Mouse (Mus musculus): ENCODE results near the gene Ttc27. TPM values are rescaled to one million over a fixed set of nuclear protein-coding genes. Genes with fewer than 3 reads are reported as not detected.
"Not testable (repeated sequence)": the region's sequence is repeated elsewhere in the genome, so short reads cannot be mapped to it uniquely, and the experiment has no call there.

The Ttc27 gene
- 10 to 100 TPM; 27.7 to 28.5 TPM for total RNA-seq (2021)
- long read RNA-seq, experiment 1, transcript Ttc27-201 (20 exons, 2,838 nt): major isoform, 5 of 10 reads
- long read RNA-seq, experiment 1, partial matches to known transcripts: 1 of 10 reads
- long read RNA-seq, experiment 1, other reads (novel, unspliced or antisense): 3 of 10 reads
- long read RNA-seq, experiment 2, transcript Ttc27-201 (20 exons, 2,838 nt): major isoform, 7 of 14 reads
- long read RNA-seq, experiment 2, partial matches to known transcripts: 2 of 14 reads
- long read RNA-seq, experiment 2, other reads (novel, unspliced or antisense): 4 of 14 reads

DNA sequence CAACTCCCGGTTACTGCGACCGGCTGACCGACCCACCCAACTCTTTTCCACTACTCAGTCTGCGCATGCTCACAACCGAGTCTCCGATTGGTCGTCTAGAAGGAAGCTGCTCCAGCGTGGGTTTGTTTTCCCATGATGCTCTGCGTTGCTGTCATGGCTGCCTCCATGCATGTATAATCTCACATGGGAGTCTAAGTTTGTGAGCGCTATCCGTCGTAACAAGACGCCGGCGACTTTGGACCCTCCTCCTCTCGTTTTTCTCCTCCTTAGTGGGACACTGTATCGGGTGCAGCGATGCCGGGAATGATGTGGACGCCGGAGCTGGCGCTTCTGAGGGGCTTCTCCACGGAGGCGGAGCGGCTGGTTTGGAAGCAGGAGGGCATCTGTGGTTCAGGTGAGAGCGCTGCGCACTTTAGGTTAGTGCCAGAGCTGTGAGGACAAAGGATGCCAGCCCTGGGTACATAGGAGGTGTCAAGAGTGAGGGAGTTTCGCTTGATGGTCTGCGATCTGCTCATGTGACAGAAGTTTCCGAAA lies at the start of gene Ttc27:
TSS of gene Ttc27 (plus strand) at position 115 of the 534 bp plus-strand sequence.
- peak; percentile 95 to 97 for DNase-seq (ENCODE audit: low spot score in 2 of 2)
- no peak for TF ChIP-seq CTCF (conservative IDR thresholded peaks at IDR 0.05)
- peak within 1 kb of the TSS; percentile 81 for H3K4me3 ChIP-seq
- H3K27ac ChIP-seq: peak within 1 kb of the TSS; percentile 73

DNA sequence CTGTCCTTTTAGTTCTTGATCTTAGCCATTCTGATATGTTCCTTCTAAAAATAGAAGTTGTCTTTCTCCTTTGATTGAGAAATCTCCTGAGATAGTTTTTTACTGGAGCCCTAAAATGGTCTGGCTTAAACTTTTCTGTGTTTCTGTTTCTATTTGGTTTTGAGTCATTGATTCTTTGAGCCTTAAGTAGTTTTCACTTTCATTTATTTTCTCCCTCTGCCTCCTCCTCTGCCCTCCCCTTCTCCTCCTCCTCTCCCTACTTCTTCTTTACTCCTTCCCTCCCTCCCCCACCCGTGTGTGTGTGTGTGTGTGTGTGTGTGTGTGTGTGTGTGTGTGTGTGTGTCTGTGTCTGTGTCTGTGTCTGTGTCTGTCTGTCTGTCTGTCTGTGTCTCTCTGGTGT lies 49.5 kb upstream of the Ttc27 start:
- DNase-seq (ENCODE audit: low spot score in 2 of 2): no peak
- Histone ChIP-seq H3K27ac (no peak overlapping the region), H3K4me3 (no peak overlapping the region)
- no peak for TF ChIP-seq CTCF (conservative IDR thresholded peaks at IDR 0.05)

DNA sequence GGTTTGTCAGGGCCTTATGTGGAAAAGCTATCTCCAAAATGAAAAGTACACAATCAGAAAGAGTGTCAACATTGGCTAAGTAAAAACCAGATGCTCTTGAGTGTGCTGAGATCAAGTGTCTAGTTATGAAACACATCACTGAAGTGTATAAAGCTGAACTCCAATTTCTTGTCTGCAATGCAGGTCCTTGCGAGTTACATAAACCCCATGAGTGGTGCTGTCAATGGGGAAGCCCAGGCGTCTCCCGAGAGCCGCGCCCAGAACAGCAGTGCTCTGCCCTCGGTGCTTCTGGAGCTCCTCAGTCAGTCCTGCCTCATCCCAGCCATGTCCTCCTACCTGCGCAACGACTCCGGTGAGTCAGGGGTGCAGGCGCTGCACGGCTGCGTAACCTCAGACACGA lies 47.5 kb upstream of the Ttc27 start:
- DNase-seq (ENCODE audit: low spot score in 2 of 2): no peak
- Histone ChIP-seq H3K27ac (no peak overlapping the region), H3K4me3 (no peak overlapping the region)
- TF ChIP-seq CTCF (conservative IDR thresholded peaks at IDR 0.05): no peak

DNA sequence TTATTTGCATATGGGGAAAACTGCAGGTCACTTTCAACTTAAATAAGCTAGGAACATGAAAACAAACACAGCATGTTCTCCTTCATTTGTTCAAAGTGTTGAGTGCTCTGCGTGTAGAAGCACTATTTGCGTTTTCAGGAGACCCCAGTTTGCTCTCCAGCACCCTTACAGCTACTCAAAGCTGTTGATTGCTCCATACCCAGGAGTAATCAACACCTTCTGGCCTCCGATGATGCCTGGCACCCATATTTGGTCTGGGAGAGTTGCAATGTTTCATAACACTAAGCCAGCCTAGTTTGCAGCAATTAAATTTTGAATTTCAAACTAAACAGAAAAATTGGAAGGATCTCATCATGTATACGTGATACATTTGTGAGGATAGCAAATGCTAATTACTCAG lies 45.1 kb upstream of the Ttc27 start:
- no peak for DNase-seq (ENCODE audit: low spot score in 2 of 2)
- TF ChIP-seq CTCF (conservative IDR thresholded peaks at IDR 0.05): no peak
- Histone ChIP-seq H3K27ac (no peak overlapping the region), H3K4me3 (no peak overlapping the region)

- H3K27ac ChIP-seq: no peak overlapping the region
- TF ChIP-seq CTCF (conservative IDR thresholded peaks at IDR 0.05): peak; percentile 88
- H3K4me3 ChIP-seq: no peak overlapping the region
- peak; percentile 24 to 45 for DNase-seq (ENCODE audit: low spot score in 2 of 2)
These were observed 44.3 kb upstream of the Ttc27 start for GRCm38 (mm10) chr17:74673251-74673650.

DNA sequence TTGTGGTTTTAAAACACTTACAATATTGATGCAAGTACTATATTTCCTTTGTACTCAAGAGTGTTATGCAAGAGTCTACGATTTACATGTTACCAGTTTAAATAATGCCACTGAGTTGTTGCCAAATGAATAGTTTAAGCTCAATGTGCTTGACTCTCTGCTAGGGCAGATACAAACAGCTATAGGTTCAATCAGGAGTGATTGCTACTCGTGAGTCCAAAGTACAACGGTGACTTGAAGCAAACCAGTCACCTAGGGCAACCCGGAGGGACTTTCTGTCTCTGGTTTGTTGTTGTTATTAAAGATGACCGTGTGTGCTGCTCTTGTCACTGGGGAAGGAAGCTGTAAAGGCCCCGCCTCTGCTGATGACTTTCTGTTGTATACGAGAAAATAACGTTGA lies 39.5 kb upstream of the Ttc27 start:
- no peak overlapping the region for H3K27ac ChIP-seq
- no peak overlapping the region for H3K4me3 ChIP-seq
- no peak for TF ChIP-seq CTCF (conservative IDR thresholded peaks at IDR 0.05)
- no peak for DNase-seq (ENCODE audit: low spot score in 2 of 2)

DNA sequence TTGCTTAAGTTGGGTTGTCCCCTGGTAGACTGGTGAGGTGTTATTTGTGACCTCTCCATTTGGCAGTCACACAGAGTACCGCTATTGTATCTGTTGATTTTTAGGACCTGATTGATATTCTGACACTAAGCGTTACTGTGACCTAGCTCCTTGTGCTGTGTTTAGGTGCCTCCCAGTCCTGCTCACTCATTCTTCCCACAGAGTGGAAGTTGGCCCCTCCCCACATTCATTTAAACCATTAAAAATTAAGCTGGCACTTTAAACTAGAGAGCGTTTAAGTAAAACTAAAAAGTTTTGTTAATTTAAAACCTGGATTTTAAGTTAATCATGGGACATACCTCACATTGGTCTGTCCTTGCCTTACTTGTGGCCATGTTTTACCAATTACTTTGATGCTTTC lies 32.6 kb upstream of the Ttc27 start:
- H3K4me3 ChIP-seq: no peak overlapping the region
- DNase-seq (ENCODE audit: low spot score in 2 of 2): no peak
- no peak for TF ChIP-seq CTCF (conservative IDR thresholded peaks at IDR 0.05)
- H3K27ac ChIP-seq: no peak overlapping the region

DNA sequence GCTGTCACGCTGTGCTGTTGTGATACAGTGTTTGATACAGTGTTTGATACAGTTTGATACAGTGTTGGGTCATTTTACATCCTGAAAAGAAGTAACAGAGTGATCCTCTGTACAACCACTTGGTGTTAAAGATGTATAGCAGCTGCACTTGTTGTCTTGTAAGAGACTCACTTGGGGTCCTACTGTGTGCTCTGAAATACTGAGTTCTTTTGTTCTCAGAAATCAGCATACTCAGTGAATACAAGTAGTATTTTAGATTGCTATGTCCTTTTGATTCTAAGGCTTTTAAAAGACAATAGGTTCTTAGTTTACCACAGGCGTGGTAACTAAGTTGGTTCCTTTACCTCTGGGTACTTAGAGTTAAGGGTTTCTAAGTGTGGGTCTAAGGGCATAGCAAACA lies 29.0 kb upstream of the Ttc27 start:
- H3K4me3 ChIP-seq: no peak overlapping the region
- no peak for DNase-seq (ENCODE audit: low spot score in 2 of 2)
- no peak for TF ChIP-seq CTCF (conservative IDR thresholded peaks at IDR 0.05)
- H3K27ac ChIP-seq: no peak overlapping the region

DNA sequence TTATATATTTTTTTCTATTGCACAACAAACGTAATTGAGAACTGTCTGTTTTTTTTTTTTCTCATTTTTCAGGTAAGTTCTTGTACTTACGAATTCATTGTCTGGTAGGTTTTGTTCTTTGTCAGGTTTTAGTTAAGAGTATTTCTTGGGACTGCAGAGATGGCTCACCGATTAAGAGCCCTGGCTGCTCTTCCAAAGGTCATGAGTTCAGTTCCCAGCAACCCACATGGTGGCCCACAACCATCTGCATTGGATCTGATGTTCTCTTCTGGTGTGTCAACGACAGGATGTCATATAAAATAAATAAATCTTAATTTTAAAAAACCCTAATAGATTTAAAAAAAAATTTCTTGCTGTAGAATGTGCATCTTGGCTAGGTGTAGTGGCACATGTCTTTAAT lies 28.1 kb upstream of the Ttc27 start:
- Histone ChIP-seq H3K27ac (no peak overlapping the region), H3K4me3 (no peak overlapping the region)
- no peak for TF ChIP-seq CTCF (conservative IDR thresholded peaks at IDR 0.05)
- no peak for DNase-seq (ENCODE audit: low spot score in 2 of 2)

GRCm38 (mm10) chr17:74701661-74702060 lies 15.9 kb upstream of the Ttc27 start:
- H3K27ac ChIP-seq; DNase-seq (ENCODE audit: low spot score in 2 of 2); H3K4me3 ChIP-seq: not testable (repeated sequence)

- Histone ChIP-seq H3K4me3 (no peak overlapping the region), H3K27ac (no peak overlapping the region)
- no peak for TF ChIP-seq CTCF (conservative IDR thresholded peaks at IDR 0.05)
- DNase-seq (ENCODE audit: low spot score in 2 of 2): no peak
These were observed 12.1 kb upstream of the Ttc27 start for GRCm38 (mm10) chr17:74705480-74705879.

DNA sequence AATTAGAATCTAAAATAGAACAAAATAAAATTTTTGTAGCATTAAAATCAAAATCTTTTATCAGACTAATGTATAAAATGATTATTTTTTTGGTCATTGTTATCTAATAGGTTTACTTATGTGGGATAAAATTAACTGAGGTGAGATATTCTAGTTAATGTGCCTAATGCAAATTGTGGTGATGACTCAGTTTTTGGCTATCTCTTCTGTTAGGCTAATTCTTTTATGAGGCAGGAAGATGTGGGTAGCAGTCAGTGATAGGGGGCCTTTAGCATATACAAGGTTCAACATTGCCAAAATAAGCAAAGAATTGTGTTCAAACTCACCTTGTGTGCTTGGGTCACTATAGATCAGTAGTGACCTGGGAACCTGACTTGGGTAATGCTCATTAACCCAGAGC lies 10.9 kb upstream of the Ttc27 start:
- TF ChIP-seq CTCF (conservative IDR thresholded peaks at IDR 0.05): no peak
- no peak overlapping the region for H3K4me3 ChIP-seq
- no peak for DNase-seq (ENCODE audit: low spot score in 2 of 2)

DNA sequence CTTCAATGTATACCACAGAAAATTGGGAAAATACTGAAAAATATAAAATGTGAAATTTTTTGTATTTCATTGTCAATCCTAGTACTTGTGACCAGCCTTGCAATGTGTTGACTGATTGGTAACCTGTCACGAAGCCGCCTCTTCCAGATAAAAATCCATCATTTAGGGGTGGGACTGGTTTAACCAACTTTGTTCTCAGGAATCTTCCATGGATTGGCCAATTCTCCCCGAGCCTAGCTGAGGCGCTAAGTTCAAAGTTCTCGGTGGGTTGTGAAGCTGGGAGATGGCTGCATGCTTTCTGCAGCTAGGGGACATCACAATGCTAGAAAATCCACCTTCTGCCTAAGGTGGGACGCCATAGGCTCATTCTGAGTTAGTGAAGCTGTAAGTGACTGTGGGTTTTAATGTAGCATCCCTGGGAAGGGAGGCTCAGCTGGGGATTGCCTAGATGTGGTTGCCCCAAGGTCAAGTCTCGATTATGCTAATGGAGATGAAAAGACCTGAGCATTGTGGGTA lies 9.8 kb upstream of the Ttc27 start:
- no peak for TF ChIP-seq CTCF (conservative IDR thresholded peaks at IDR 0.05)
- Histone ChIP-seq H3K27ac (no peak overlapping the region), H3K4me3 (no peak overlapping the region)
- DNase-seq (ENCODE audit: low spot score in 2 of 2): no peak

More for the DNA sequence above, 10.9 kb upstream of the Ttc27 start:
- no peak overlapping the region for H3K27ac ChIP-seq

DNA sequence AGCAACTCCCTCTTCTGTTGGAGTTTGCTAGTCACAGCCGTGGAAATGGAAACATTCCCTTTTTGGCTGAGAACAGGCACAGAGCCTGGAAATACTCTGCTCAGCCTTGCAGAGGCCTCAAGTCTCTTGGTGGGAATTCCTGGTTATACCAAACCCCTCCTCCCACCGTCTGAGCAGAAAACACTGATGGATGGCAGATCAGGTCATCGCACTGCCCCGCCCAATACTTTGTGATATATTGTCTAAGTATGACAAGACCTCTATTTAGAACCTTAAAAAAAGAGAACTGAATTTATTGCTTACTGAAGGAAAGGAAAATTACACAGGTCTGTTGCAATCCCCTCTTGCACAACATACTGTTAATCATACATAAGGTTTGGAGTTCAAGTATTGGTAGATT lies 6.8 kb upstream of the Ttc27 start:
- TF ChIP-seq CTCF (conservative IDR thresholded peaks at IDR 0.05): no peak
- Histone ChIP-seq H3K27ac (no peak overlapping the region), H3K4me3 (no peak overlapping the region)
- DNase-seq (ENCODE audit: low spot score in 2 of 2): no peak
